Mouse (Mus musculus): Measurements from ENCODE around the gene Maml1.

Maml1 gene

GRCm38 (mm10) chr11:50219833-50220232, 72.3 kb downstream of the Maml1 start:
- no peak for DNase-seq (ENCODE audit: low read depth)

- DNase-seq (ENCODE audit: low read depth) = no peak
These were observed 74.3 kb downstream of the Maml1 start for GRCm38 (mm10) chr11:50217811-50218210.

- DNase-seq (ENCODE audit: low read depth) = no peak
These were observed 75.3 kb downstream of the Maml1 start for GRCm38 (mm10) chr11:50216724-50217366.

GRCm38 (mm10) chr11:50215633-50216032, 76.5 kb downstream of the Maml1 start:
- no peak for DNase-seq (ENCODE audit: low read depth)

- no peak for DNase-seq (ENCODE audit: low read depth)
These were observed 77.5 kb downstream of the Maml1 start for GRCm38 (mm10) chr11:50214631-50215030.

- DNase-seq (ENCODE audit: low read depth) = no peak
These were observed 79.0 kb downstream of the Maml1 start for GRCm38 (mm10) chr11:50212848-50213758.

- no peak for DNase-seq (ENCODE audit: low read depth)
These were observed 79.9 kb downstream of the Maml1 start for GRCm38 (mm10) chr11:50212060-50212739.

- no peak for DNase-seq (ENCODE audit: low read depth)
These were observed 80.6 kb downstream of the Maml1 start for GRCm38 (mm10) chr11:50211322-50212059.

- DNase-seq (ENCODE audit: low read depth) = no peak
These were observed 81.5 kb downstream of the Maml1 start, which contains the start of the genes Sqstm1 and Mgat4b for GRCm38 (mm10) chr11:50210505-50211151. TSS of gene Sqstm1 (minus strand) at chr11:50210827. TSS of gene Mgat4b (plus strand) at chr11:50210890.

- peak; percentile 86 for DNase-seq (ENCODE audit: low read depth)
These were observed 82.0 kb downstream of the Maml1 start for GRCm38 (mm10) chr11:50210101-50210504.

GRCm38 (mm10) chr11:50208039-50208438, 84.1 kb downstream of the Maml1 start:
- DNase-seq (ENCODE audit: low read depth) = no peak

- no peak for DNase-seq (ENCODE audit: low read depth)
These were observed 84.8 kb downstream of the Maml1 start for GRCm38 (mm10) chr11:50207344-50207743.

- no peak for DNase-seq (ENCODE audit: low read depth)
These were observed 86.1 kb downstream of the Maml1 start for GRCm38 (mm10) chr11:50206037-50206436.

All from c-Kit-positive CD71-positive TER-119-negative erythroid progenitor cells, embryonic 14.5 days (primary cell).